Mouse (Mus musculus): ENCODE data around the gene Dph5. TPM values are rescaled to one million over a fixed set of nuclear protein-coding genes. Genes with fewer than 3 reads are reported as not detected.

The Dph5 gene
- total and polyA plus RNA-seq, 3 experiments: 37.0 to 70.0 (median 55.1) TPM

DNA sequence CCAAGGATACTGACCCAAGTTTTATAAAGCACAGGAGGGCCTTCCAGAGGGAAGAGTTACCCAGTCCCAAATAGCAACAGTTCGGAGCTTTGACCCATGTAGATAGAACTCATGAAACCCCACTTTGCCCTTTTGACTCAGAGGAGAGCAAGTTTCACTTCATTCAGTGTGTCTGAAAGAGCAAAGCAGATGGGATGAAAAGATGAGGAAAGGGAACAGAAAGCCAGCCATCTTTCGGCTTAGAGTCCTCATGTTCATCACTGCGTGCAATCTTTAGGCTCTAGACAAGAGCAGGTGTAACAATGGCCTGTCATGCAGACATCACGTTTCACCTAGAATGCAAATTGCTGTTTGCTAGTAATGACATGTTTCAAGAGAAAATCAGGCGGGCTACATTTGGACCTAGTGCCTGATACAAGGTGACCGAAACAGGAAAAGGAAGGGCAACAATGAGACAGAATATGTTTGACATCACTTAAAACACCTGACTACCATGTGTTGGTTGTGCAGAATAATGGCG is 32.9 kb upstream of the Dph5 start (continued):
- TF ChIP-seq ZKSCAN1 (IDR thresholded peaks at IDR 0.05; ENCODE audit: borderline replicate concordance, low read depth, low read length) (no peak), JUN (IDR thresholded peaks at IDR 0.05; ENCODE audit: insufficient read depth, low read depth, low read length) (no peak; the same call in 1 of the 2 replicates), TCF12 (IDR thresholded peaks at IDR 0.05; ENCODE audit: low read depth, low read length) (peak; percentile 53; the same call in 1 of the 2 replicates), MXI1 (IDR thresholded peaks at IDR 0.05; ENCODE audit: low read depth, low read length) (no peak), ZNF384 (IDR thresholded peaks at IDR 0.05; ENCODE audit: low read depth, low read length) (no peak), HCFC1 (IDR thresholded peaks at IDR 0.05; ENCODE audit: low read depth, low read length) (no peak), RAD21 (IDR thresholded peaks at IDR 0.05; ENCODE audit: low read depth, low read length) (no peak; the same call in 1 of the 2 replicates), IRF4 (IDR thresholded peaks at IDR 0.05; ENCODE audit: low read depth, low read length) (peak; percentile 72), USF1 (IDR thresholded peaks at IDR 0.05; ENCODE audit: low read depth, low read length) (no peak), CHD1 (IDR thresholded peaks at IDR 0.05; ENCODE audit: low read depth, low read length) (no peak), ZMIZ1 (IDR thresholded peaks at IDR 0.05; ENCODE audit: low read depth, low read length) (no peak), USF2 (conservative IDR thresholded peaks at IDR 0.05; ENCODE audit: low read depth, low read length) (no peak), ELF1 (IDR thresholded peaks at IDR 0.05; ENCODE audit: low read depth, low read length) (no peak), MAZ (IDR thresholded peaks at IDR 0.05; ENCODE audit: low read depth, low read length) (no peak), POLR2A (IDR thresholded peaks at IDR 0.05; ENCODE audit: low read depth, low read length) (no peak), E2F4 (IDR thresholded peaks at IDR 0.05; ENCODE audit: insufficient replicate concordance, low read depth, low read length) (no peak), ETS1 (conservative IDR thresholded peaks at IDR 0.05; ENCODE audit: low read depth, low read length) (peak; percentile 60), MAFK (IDR thresholded peaks at IDR 0.05; ENCODE audit: insufficient replicate concordance, low read length) (0 out of 2 replicates have a peak, but pooled peaks have one; percentile 45), ZC3H11A (IDR thresholded peaks at IDR 0.05; ENCODE audit: low read depth, low read length) (no peak)

DNA sequence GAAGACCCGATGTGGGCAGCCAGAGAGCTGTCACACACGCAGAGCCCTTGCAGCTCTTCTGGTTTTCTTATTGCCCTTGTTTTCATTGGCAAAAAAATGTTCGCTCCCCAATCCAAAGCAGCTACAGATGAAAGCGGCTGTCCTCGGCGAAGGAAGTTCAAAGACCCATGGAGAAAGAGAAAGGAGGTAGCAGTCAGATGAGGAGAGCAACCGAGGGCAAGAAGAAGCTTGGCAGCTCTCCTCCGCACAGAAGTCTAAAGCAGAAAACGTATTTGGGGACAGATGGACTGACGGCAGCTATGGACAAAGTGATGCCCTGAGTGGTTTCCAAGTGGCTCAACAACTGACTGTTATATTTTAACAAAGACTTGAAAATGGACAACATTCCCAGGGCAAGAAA is 32.1 kb upstream of the Dph5 start:
- no peak for DNase-seq (ENCODE audit: extremely low read depth)
- H3K4me2 ChIP-seq (ENCODE audit: insufficient read depth, low read depth, poor library complexity, severe bottlenecking): 0 out of 2 replicates have a peak overlapping the region, but pooled peaks have one; percentile 33
- no peaks in the 10 kb centered on the region for H3K36me3 ChIP-seq (replicated peaks in 1 of 2; ENCODE audit: control insufficient read depth in 1 of 2, insufficient read depth in 1 of 2, low read length in 1 of 2)
- H3K4me3 ChIP-seq (replicated peaks in 1 of 3; ENCODE audit: low read depth in 2 of 3, low read length in 2 of 3, poor library complexity in 1 of 3): no peak overlapping the region
- no peak overlapping the region for H3K9ac ChIP-seq (ENCODE audit: insufficient read depth, low read depth)
- in situ Hi-C loops (cut with MboI; ENCODE audit: low pct_ligation_motif_present, low pct_unique_long_range_greater_than_20kb, low sequenced_read_pairs): no loop called here
- H3K9me3 ChIP-seq (replicated peaks; ENCODE audit: low read length): peaks cover 3% of the 10 kb centered on the region
- no peaks in the 10 kb centered on the region for H3K79me2 ChIP-seq (replicated peaks; ENCODE audit: control insufficient read depth, extremely low read depth, insufficient read depth, poor library complexity, severe bottlenecking)
- peaks cover 32 to 66% of the 10 kb centered on the region in 2 experiments for H3K4me1 ChIP-seq (ENCODE audit: control insufficient read depth in 1 of 2, insufficient read depth in 2 of 2)
- no peak for TF ChIP-seq ELF1 (IDR thresholded peaks at IDR 0.05; ENCODE audit: low read depth, low read length)
- TF ChIP-seq MAX (IDR thresholded peaks at IDR 0.05; ENCODE audit: low read length): no peak
- no peak for TF ChIP-seq MAFK (IDR thresholded peaks at IDR 0.05; ENCODE audit: insufficient replicate concordance, low read length)
- no peak for TF ChIP-seq MXI1 (IDR thresholded peaks at IDR 0.05; ENCODE audit: low read depth, low read length)
- TF ChIP-seq UBTF (IDR thresholded peaks at IDR 0.05; ENCODE audit: low read depth, low read length): no peak
- TF ChIP-seq MEF2A (IDR thresholded peaks at IDR 0.05; ENCODE audit: borderline replicate concordance, low read depth, low read length): no peak
- TF ChIP-seq MYC (IDR thresholded peaks at IDR 0.05; ENCODE audit: low read depth, low read length): no peak
- TF ChIP-seq CHD2 (IDR thresholded peaks at IDR 0.05; ENCODE audit: low read length): no peak
- no peak for TF ChIP-seq RAD21 (IDR thresholded peaks at IDR 0.05; ENCODE audit: low read depth, low read length)
- TF ChIP-seq USF2 (conservative IDR thresholded peaks at IDR 0.05; ENCODE audit: low read depth, low read length): no peak
- no peak for TF ChIP-seq CTCF (conservative IDR thresholded peaks at IDR 0.05 in 1 of 2, IDR thresholded peaks at IDR 0.05 in 1 of 2; ENCODE audit: low read depth in 2 of 2, low read length in 2 of 2)
- no peak for TF ChIP-seq PAX5 (IDR thresholded peaks at IDR 0.05; ENCODE audit: low read length)
- TF ChIP-seq TCF12 (IDR thresholded peaks at IDR 0.05; ENCODE audit: low read depth, low read length): no peak
- no peak for TF ChIP-seq E2F4 (IDR thresholded peaks at IDR 0.05; ENCODE audit: insufficient replicate concordance, low read depth, low read length)
- no peak for TF ChIP-seq MAZ (IDR thresholded peaks at IDR 0.05; ENCODE audit: low read depth, low read length)
- dilution Hi-C loops (cut with MboI; ENCODE audit: extremely low pct_ligation_motif_present, extremely low pct_unique_long_range_greater_than_20kb, low sequenced_read_pairs): no loop called here
- H3K27ac ChIP-seq (ENCODE audit: insufficient read depth, low read depth): no peak overlapping the region
- no peaks in the 10 kb centered on the region for H3K27me3 ChIP-seq (replicated peaks)
